Mouse (Mus musculus): ENCODE measurements around the gene Tmem164. TPM values are rescaled to one million over a fixed set of nuclear protein-coding genes. Genes with fewer than 3 reads are reported as not detected.

The Tmem164 gene
- total RNA-seq, 2 experiments from 2014 or later, result 23.4 to 28.8 TPM

DNA sequence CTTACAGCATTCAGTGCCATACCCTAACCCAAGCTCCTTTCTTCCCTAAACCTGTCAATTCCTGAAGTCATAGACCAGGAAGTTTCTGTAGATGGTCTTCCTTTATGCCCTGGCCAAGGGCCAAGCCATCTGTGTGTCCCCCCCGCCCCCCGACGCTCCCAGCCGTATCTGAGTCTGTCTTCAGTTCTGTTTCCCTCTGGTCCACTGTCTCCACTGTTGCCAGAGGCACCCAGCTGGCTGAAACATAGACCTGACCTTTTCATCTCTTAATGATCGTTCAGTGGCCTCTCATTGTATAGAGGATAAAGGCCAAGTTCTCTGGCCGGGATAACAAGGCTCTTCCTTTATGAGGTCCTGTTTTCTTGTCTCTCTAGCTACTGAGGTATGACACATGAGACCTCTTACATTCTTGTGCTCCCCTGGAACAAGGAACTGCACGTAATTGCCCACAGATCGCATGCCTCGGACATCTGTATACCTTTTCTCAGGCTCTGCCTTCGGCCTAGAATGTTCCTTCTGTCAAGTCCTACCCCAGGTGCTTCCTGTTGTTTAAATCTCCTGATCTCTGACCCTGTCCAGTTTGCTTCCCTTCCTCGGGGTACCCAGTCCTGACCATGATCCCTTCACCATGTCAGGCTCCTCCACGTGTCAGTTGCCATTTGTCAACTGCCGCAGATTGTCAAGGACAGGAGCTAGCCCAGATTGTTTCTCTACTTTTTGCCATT is 147.1 kb downstream of the Tmem164 start:
- DNase-seq (ENCODE audit: low spot score in 2 of 2), result no peak

DNA sequence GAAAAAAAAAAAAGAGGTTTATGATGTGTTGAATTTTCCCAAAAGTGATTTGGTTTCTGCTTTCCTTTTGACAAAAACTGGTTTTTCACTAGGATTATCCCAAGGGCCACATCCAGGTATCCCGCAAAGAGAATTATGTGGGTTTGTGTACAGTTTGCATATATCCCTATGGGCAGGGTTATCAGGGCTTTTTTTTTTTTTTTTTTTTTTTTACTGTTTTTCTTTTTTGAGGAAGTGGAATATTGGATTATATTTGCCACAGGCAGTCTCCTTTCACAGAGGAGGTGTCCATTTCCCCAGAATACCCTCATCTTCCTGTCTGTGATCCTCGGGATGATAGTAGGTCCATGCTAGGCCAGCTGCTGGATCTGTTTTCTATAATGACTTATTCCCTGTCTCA is 148.1 kb downstream of the Tmem164 start:
- DNase-seq (ENCODE audit: low spot score in 2 of 2), result no peak

DNA sequence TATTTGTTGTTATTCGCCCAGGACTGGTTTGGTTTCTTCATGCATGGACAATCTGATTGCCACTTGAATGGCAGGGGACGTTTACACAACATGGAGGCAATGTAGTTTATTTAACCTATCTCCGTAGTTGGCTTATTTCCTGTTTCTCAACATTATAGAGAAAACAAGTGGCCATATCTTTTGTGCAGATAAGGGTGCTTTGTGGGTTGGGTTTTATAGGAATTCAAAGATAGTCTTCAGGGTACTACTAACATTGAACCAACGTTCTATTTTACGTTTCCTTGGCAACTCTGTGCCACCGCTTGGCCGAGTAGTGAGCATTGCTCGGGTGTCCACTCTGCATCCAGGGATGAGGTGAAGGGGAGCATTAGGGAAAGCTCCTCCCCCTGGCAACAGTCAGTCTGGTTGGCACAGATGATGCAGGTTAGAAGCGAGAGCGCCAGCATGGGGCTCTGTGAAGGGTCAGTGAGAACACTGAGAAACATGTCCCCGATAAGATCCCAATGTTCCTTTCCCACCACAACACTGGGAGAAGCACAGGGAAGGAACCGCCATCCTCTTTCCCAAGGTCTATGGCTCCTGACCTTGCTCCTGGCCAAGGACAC is 148.8 kb downstream of the Tmem164 start:
- DNase-seq (ENCODE audit: low spot score in 2 of 2), result no peak

DNA sequence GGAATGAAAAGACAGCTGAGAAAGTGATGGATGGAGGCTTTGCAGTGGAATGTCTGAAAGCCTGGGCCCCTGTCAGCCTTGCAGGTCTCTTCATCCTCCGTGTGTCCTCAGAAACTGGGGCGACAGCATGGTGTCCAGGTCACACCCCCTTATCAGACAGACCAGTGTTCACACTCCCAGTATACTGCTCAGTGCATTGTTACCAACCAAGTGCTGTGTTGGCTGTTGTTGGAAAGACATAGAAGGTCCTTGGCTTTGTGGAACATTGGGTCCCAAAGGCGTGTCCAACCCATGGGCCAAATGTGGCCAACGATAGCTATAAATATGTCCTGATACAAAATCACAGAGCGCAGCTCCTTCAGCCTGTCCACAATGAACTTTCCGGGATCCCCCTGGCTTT is 149.4 kb downstream of the Tmem164 start:
- no peak for DNase-seq (ENCODE audit: low spot score in 2 of 2)

GRCm38 (mm10) chrX:142832221-142832620 is 151.0 kb downstream of the Tmem164 start:
- DNase-seq (ENCODE audit: low spot score in 2 of 2), result no peak

DNA sequence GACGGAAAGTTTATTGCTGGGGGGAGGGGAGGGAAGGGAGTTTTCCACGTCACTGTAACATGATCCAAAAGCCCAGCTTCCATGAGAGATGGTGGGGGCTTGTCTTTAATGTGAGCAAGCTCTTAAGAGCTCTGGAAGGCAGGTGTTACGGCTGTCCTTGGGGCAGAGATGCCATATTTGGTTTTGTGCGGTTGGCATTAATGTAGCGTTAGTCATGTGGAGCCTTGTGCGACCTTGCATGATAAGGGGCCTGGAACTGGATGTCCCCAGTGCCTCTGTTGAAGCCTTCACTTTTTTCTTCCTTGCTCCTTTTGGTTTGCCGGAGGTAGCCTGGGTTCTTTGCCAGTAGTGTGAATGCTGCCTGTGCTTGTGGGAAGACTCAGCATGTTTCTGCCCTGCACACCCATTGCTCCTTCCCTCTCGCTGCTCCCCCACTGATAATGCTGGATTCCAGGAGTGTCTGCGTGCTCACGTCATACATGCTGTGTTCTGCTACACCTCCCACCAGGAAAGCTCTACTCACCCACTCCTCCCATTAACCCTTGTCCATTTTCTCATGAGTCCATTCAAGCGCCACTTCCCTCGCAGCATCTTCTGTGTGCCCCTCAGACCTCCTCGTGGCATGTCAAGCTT is 152.1 kb downstream of the Tmem164 start:
- no peak for DNase-seq (ENCODE audit: low spot score in 2 of 2)

DNA sequence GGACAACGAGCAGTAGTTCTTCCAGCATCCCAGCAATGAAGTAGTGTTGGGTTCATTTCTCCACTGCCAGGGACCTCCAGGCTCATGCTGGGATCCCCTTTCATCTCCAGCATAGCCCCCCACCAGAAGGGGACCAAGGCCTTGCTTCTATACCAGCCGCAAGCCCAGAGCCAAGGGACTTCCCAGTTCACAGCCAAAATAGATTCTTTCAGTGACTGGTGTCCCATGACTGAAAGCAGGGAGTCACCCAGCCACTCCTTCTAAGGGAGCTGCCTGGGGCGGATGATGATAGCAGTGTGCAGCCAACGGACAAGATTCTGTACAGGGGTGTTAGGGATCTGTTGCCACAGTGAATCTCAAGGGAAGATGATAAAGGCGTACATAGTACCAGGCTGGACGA is 153.6 kb downstream of the Tmem164 start:
- no peak for DNase-seq (ENCODE audit: low spot score in 2 of 2)

GRCm38 (mm10) chrX:142836399-142836798 is 155.2 kb downstream of the Tmem164 start:
- no peak for DNase-seq (ENCODE audit: low spot score in 2 of 2)

DNA sequence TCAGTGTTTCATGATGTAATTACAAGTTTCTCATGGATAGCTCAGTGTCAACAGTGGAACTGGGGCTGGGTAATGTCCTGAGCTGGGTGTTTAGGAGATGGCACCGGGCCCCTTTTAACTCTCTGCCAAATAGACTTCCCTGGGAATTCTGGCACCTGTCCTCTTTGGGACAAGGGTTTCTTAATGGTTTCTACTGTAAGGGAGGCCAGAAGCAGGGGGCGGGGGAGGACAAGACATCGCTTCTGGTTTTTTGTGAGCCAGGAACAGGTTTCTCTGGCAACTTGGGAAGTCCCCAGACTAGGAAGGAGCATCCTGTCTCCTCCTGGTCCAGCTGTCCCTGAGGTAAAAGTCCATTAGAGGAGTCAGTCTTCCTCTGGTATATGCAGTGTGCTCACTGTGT is 156.1 kb downstream of the Tmem164 start:
- no peak for DNase-seq (ENCODE audit: low spot score in 2 of 2)

DNA sequence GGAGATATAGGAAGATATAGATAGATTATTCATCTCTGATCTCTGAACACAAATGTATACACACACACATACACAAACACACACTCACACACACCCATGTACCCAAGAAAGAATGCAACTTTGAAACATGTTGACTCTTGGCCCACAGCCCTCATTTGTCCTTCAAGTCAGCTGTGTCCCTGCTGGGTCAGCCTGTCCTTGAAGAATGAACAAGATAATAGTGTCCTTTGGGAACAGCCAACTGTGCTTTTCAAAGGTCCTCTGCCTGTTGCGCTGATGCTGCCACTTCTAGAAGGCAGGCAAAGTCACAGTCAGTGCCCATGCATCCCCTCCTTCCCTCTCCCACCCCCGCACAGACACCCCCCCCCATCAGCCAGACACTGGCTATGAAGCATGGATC is 157.6 kb downstream of the Tmem164 start:
- no peak for DNase-seq (ENCODE audit: low spot score in 2 of 2)

DNA sequence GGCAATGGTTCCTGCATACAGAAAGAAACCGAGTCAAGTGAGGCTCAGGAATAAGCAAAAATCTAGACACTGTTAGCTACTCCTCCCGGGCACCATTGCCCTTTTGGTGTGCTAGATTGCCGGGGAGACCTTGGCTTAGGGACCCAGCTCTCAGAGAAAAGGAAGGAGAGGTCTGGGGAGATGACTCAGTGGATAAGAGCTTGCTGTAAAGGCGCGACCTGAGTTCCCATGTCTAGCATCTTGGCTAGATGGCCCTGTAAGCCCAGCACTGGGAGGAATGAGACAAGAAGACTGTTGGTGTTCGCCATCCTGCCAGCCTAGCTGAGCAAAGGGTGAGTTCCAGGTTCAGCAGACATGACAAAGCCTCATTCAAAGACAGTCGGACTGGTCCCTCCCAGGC is 158.2 kb downstream of the Tmem164 start:
- no peak for DNase-seq (ENCODE audit: low spot score in 2 of 2)

DNA sequence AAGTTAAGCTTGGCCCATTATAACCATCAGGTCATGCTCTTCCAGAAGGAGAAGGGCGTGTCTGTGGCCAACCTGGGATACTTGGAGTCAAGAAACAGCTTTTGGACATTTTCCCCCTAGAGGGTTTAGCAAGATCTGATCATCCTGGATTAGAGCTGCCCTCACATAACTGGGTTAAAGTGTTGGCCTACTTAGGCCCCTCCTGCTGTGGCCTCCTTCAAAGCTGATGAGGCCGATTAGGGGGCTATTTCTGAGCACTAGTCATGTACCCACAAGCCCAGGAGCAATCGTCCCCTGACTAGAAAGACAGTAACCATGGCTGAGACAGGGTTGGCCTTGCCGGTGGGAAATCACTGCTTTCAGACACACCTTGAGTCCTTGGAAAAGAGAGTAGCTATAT is 160.7 kb downstream of the Tmem164 start:
- DNase-seq (ENCODE audit: low spot score in 2 of 2), result no peak

- DNase-seq (ENCODE audit: low spot score in 2 of 2), result no peak
Observed at GRCm38 (mm10) chrX:142846266-142846665, 165.1 kb downstream of the Tmem164 start.

DNA sequence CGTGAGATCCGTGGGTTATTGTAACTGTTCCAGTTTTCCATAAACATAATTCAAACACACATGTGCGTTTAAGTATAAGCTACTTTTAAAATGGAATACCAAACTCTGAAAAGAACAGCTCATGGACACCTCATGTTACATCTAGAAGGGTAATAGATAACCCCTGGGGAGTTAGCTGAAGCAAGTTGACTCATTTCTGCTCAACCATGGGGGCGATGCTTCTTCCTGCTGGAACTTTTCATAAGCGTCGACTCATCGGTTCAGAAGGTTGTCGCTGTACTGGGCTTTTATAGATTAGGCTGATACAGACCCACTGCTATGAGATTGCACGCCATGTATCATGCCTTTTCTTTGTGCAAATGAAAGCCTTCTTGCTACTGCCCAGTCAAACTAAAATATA is 166.8 kb downstream of the Tmem164 start:
- DNase-seq (ENCODE audit: low spot score in 2 of 2), result no peak

DNA sequence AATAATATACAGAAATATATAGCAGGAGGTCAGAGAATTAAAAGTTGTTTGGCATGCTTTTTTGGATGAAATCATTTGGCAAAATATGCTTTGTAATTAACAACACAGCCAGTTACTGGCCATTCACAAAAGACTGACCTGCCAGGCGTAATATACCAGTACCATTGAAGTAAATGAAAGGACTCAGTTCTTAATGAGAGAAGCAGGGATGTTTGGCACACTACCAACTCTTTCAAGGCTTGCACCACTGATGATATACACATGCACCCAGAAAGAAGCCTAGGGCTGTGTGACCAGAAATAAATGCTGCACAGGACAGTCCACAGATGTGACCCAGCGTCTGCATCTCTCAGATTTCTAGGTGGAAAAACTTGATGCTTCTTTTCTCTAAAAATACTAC is 188.6 kb downstream of the Tmem164 start:
- no peak for DNase-seq (ENCODE audit: low spot score in 2 of 2)

DNA sequence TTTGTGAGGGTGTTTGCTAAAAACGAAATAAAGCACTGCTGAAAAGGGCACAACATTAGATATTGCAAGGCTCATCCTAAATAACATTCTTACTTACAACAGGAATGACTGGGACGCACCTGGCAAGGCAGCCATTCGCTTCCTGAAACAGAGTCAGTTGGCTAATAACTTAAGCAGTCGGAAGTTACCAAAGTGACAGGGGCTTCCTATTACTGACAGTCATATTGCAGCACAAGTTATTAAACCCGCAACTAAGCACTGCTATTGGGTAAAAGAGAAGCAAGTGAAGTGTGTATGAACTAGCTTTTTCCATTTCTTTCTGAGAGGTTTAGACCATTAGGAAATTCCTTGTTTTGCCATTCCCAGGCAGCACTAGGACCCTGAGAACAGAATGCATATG is 201.0 kb downstream of the Tmem164 start:
- DNase-seq (ENCODE audit: low spot score in 2 of 2), result no peak

GRCm38 (mm10) chrX:142883593-142883992 is 202.4 kb downstream of the Tmem164 start:
- DNase-seq (ENCODE audit: low spot score in 2 of 2), result no peak

DNA sequence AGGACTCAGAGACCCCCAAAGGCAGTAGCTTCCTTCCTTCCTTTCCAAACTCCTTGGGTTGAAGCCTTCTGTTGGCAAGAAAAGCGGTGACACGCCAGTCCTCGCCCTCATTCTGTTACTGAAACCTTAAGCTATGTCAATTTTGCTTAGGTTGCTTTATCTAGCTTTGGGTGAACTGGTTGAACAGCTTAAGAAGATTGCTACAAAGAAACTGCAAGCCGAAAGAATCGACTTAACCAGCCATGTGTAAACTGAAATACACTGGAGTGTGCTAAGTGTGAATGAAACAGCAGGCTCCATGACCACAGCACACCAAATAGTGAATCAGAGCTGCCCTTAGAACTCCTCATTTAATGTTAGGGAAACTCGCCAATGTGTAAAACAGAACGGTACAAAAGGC is 204.8 kb downstream of the Tmem164 start:
- no peak for DNase-seq (ENCODE audit: low spot score in 2 of 2)
